Mouse (Mus musculus) adrenal gland (tissue): ENCODE data around the gene Slc48a1.

Experiments
- intact Hi-C: fragments of 180-260 bp; cut with DNase I; formaldehyde crosslinking; loops from one replicate; pipeline ENCODE4 v1.15.1; 2025

Gene Slc48a1

GRCm38 (mm10) chr15:97823479-97823878 lies 45.2 kb downstream of the Slc48a1 start:
- intact Hi-C loops, result loop anchor here (5.0 kb wide), 1 partner anchor 36 kb away; no protein-coding TSS in a partner anchor

DNA sequence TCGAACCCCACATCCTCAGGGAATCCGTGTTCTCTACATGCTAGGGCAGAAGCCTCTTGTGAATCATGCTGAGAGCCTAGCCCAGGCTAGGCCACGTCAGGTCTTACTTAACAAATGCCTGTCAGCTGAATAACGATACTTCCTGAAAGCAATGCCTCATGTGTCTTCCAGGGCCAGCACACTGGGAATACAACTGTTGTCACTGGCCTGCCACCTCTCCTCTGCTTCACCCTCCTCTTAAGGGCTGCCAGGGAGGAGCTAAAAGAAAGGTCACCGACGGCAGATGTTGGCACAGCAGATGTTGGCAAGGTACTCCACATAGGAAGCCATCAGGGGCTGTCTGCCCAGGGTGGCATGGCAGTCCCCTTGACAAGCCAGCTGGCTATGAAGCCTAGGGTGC lies 45.7 kb downstream of the Slc48a1 start:
- intact Hi-C loops, result loop anchor here (5.0 kb wide), 1 partner anchor 37 kb away; no protein-coding TSS in a partner anchor

DNA sequence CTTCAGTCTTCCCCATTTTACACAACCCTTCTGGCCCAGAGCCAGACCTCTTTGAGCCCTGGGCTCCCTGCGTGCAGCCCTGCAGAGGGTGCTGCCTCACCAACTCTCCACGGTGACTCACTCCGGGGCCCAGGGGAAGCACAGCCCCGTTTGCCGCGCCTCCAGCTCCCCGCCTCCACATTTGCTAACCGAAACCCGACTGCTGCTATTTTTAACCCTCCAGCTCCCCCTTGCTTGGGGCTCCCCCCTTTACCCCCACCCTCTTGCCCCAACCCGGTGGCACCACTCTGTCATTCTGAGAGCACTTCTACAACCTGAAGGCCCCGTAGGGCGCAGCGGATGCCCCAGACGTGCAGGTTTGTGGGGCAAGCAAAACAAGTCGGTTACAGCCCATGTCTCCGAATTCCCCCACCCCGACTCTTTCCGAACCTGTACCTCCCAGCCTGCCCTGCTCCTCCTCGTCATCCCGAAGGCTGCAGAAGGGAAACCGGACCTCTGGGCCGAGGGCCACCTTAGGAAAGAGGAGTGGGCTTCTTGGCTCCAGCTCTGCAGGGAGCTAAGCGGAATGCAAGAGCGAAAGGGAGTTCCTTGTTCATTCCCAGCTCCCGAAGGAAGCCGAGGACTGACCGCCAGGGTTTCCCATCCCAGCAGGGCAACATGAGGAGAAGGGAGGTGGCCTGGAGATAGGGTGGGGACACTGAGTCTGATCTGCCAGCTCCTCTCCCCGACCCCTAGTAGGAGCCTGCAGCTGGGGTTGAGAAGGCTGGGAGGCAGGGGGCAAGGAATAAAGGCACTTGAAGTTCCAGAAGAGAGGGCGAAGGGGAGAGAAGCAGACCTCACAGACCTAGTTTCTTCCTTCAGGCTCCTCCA lies 47.0 kb downstream of the Slc48a1 start:
- intact Hi-C loops, result no loop called here

DNA sequence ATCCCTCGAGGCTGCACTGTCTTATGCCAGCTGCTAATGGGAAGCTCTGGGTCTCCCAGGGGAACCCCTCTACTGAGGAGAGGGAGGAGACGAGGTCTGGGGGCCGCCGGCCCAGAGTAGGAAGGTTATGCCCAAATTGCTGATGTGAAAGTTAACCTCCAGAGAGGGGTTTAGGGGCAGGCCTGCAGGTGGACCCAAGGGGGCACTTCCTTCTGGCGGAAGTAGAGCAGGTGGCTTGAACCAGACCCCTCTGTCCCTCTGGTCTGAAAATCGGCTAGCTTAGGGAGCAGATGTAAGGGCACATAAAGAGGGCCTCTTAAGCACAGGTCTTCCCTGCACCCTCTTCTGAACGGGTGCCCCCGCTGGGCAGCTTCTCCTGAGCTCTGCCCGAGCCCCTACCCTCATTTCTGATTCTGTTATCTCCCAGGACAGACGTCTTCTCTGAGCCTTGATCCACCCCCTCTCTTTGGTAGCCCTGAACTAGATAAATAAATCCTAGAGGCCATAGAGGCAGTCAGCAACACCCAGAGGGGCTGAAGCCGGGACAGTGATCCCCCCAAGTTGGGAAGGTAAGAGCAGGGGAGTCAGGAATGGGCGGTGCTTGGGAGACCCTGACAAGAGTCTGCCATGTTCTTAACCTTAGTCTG lies 47.7 kb downstream of the Slc48a1 start:
- intact Hi-C loops, result no loop called here

- intact Hi-C loops, result no loop called here
Observed at GRCm38 (mm10) chr15:97826588-97827261, 48.4 kb downstream of the Slc48a1 start.

- intact Hi-C loops, result no loop called here
Observed at GRCm38 (mm10) chr15:97827401-97827800, 49.1 kb downstream of the Slc48a1 start.

GRCm38 (mm10) chr15:97828221-97828842 lies 50.0 kb downstream of the Slc48a1 start:
- intact Hi-C loops, result no loop called here

DNA sequence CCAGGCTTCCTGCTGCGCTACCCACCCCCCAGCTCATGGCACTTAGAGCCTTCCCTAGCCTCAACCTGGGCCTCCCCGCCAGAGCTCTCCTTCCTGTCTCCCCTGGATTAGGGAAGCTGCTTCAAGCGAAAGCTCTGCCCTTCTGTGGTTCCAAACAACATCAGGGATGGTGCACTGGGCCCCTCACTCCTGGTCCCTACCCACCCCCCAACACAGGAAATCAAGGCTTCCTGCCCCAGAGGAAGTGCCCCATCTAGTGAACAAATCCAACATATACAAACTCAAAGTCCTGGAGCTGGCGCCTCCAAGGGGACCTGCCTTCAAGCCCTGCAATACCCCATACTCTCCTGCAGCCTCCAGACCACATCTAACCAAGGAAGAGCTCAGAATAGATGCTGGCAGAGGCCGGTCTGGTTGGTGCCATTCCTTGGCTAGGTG lies 50.6 kb downstream of the Slc48a1 start:
- intact Hi-C loops, result no loop called here

DNA sequence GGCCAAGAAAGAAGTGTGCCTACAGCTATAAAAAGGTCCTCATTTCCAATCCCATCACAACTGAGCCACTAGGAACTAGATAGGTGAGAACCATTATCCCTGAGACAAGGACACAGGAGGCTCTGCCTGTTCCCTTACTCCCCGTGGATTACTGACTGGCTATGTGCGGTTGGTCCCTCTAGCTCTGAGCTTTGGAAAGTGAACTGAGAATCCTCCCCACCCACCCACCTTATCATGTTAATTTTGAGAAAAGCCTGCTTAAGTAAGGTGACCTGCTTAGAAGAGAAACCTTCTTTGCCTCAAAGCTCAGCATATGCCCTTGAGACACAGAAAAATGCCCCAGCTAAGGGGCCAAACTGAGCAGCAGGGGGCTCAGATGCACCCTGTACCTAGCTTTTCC lies 51.1 kb downstream of the Slc48a1 start:
- intact Hi-C loops, result no loop called here

- intact Hi-C loops, result no loop called here
Observed at GRCm38 (mm10) chr15:97830253-97830787, 52.0 kb downstream of the Slc48a1 start.

- intact Hi-C loops, result no loop called here
Observed at GRCm38 (mm10) chr15:97830788-97831241, 52.5 kb downstream of the Slc48a1 start.

DNA sequence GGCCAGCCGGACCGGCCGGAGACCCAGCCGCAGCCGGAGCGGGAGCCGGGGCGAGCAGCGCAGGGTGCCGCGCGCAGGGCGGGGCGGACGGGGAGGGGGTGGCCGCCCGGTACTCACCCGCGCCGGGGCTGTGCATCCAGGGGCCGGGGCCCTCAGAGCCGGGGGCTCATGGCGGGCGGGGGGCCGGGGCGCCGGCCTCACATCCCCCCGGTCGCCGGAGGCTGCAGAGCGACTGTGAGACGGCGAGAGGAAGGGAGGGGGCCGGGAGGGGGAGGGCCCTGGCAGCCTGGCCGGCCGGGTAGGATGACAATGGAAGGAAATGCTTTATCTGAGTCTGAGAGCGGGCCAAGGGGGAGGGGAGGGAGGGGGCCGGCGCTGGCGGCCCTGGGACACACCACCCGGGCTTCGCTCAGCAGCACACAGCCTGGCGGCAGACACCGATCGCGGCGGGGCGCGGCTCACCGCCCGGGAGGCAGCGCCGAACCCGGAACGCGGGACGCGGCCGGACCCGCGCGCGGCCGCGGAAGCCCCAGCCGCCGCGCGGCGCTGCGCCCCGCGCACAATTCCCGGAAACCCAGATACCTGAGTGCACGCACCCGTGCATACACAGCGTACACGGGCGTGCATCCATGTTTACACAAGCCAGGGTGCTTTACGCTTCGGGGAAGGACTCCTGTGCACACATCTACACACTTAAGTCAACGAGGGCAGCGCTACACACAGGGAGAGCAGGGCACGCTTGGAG lies 53.1 kb downstream of the Slc48a1 start:
- intact Hi-C loops, result no loop called here

- intact Hi-C loops, result no loop called here
Observed at GRCm38 (mm10) chr15:97831987-97832640, 53.8 kb downstream of the Slc48a1 start.

GRCm38 (mm10) chr15:97832764-97833479 lies 54.6 kb downstream of the Slc48a1 start:
- intact Hi-C loops, result no loop called here

DNA sequence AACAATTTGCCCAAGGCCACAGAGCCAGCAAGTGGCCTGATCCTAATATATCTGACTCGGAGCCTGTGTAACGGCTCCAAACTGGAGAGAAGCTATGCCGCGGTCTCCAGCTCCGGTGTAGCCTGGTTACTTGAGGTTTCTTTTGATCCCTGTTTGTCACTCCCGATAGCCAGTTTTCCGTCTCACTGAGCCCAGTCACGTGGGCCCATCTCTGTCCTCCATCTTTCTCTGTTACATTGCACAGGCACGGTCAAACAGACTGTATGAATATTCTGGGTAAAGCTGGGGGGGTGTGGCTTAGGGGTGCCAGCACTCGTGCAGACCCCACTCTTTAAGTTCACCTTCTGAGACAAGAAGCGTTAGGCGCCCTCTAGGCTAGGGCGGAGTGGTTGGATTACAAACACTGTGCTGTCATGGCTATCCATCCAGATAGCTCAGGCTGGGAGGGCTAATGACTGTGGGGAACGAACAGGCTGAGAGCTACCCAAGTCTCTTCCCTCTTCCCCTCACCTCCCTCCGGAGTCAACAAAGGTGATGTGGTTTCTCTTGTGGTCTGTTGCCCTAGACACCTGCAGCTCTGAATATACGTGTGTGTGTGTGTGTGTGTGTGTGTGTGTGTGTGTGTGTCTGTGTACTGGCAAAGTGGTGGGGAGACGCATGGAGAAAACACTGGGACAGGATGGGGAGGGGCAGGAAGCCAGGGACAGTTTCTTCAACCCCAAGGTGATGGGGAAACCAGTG lies 58.0 kb downstream of the Slc48a1 start:
- intact Hi-C loops, result no loop called here

- intact Hi-C loops, result no loop called here
Observed at GRCm38 (mm10) chr15:97836894-97837247, 58.6 kb downstream of the Slc48a1 start.

- intact Hi-C loops, result no loop called here
Observed at GRCm38 (mm10) chr15:97837491-97838061, 59.3 kb downstream of the Slc48a1 start.

- intact Hi-C loops, result no loop called here
Observed at GRCm38 (mm10) chr15:97838395-97838794, 60.1 kb downstream of the Slc48a1 start.
